Mouse (Mus musculus): Measurements from ENCODE around the gene Pnn. TPM values are rescaled to one million over a fixed set of nuclear protein-coding genes. Genes with fewer than 3 reads are reported as not detected.
"Not testable (repeated sequence)": the region's sequence is repeated elsewhere in the genome, so short reads cannot be mapped to it uniquely, and the experiment has no call there.

Gene Pnn
- polyA plus RNA-seq, 1 experiment from 2014 or later = 88.9 TPM

DNA sequence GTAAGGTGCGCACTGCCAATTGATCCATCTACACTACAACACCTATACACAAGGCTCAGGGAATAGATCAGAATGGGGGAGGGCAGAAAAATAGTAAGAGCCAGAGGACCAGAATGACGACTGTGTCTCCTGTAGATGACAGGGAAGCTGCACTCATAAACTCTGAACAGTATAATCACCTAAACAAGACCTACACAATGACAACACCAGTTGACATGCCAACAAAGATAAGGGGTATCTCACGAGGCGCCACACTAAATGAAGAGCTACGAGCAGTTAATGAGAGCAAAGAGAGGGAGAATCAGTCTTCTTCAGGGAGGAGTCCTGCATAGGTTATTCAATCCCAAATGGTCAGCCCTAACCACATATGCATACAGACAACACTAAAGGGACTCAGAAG lies 13.5 kb upstream of the Pnn start:
- Histone ChIP-seq H3K36me3 (ENCODE audit: insufficient read depth, low read length) (peaks cover 29% of the 10 kb centered on the region), H3K4me2 (replicated peaks; ENCODE audit: low read depth, low read length) (no peak overlapping the region), H3K9me3 (ENCODE audit: low read length) (no peaks in the 10 kb centered on the region), H3K27ac (ENCODE audit: low read length) (no peak overlapping the region), H3K4me3 (ENCODE audit: low read length) (no peak overlapping the region), H3K9ac (replicated peaks; ENCODE audit: low read length) (no peak overlapping the region), H3K27me3 (ENCODE audit: insufficient read depth, low read length) (no peaks in the 10 kb centered on the region), H3K4me1 (ENCODE audit: insufficient read depth, low read length) (no peaks in the 10 kb centered on the region)
- no peak for ATAC-seq (ENCODE audit: low FRiP score, low TSS enrichment)
- 91% methylated on average over 5 of the region's 5 CpGs for WGBS

DNA sequence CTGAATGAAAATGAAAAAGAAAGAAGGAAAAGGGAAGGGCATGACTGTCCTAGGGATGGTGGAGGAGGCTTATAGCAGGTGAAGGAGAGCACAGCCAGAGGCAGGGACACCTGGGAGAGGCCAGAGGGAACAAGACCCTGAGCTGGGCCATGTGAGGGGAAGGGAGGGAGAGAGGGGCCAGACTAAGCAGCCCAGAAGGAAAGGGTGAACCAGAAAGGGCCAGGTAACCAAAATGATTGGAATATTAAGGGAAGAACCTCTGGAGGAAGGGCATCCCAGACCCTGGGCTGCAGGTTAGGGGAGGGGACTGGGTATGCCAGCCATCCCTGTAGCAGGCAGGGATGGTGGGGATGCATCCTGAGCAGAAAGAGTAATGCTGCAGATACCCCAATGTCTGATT lies 12.7 kb upstream of the Pnn start:
- H3K27me3 ChIP-seq (ENCODE audit: insufficient read depth, low read length) = no peaks in the 10 kb centered on the region
- ATAC-seq (ENCODE audit: low FRiP score, low TSS enrichment) = no peak
- no peak overlapping the region for H3K4me3 ChIP-seq (ENCODE audit: low read length)
- H3K27ac ChIP-seq (ENCODE audit: low read length) = no peak overlapping the region
- H3K36me3 ChIP-seq (ENCODE audit: insufficient read depth, low read length) = peaks cover 31% of the 10 kb centered on the region
- no peaks in the 10 kb centered on the region for H3K9me3 ChIP-seq (ENCODE audit: low read length)
- H3K9ac ChIP-seq (replicated peaks; ENCODE audit: low read length) = no peak overlapping the region
- H3K4me2 ChIP-seq (replicated peaks; ENCODE audit: low read depth, low read length) = no peak overlapping the region
- peaks cover 2% of the 10 kb centered on the region; the same call in 1 of the 2 replicates for H3K4me1 ChIP-seq (ENCODE audit: insufficient read depth, low read length)

DNA sequence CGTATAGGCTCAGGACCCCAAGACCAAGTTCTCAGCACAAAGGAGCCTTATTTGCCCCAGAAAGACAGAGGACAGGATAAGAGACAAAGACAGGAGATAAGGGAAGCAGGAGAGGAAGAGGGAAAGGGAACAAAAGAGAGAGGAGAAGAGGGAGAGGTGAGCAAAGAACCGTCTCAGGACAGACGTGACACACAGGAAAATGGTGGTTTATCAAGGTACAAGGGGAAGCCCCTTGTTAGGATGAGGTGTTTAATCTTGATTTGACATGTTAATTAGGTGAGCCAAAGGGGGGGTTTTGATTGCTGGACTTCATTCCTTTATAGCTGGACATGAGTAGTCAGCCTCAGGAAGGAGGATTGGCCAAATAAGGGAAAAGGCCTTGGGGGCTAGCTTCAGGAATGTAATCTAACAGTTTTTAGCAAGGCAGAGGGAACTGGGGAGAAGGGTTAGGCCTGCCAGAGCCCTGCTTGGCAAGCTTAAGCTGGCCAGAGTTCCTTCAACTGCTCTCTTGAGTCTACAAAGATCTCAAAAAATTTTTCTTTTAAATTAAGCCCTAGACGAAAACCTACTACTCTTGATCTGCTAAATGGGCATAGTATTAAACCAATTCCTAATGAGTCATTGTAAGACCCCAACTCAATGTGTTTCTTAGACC lies 11.4 kb upstream of the Pnn start:
- WGBS = 84% methylated on average over 4 of the region's 4 CpGs
- ATAC-seq (ENCODE audit: low FRiP score, low TSS enrichment) = no peak
- Histone ChIP-seq H3K9ac (replicated peaks; ENCODE audit: low read length) (no peak overlapping the region), H3K4me1 (ENCODE audit: insufficient read depth, low read length) (peaks cover 11% of the 10 kb centered on the region), H3K36me3 (ENCODE audit: insufficient read depth, low read length) (peaks cover 33% of the 10 kb centered on the region), H3K27me3 (ENCODE audit: insufficient read depth, low read length) (no peaks in the 10 kb centered on the region), H3K27ac (ENCODE audit: low read length) (no peak overlapping the region), H3K9me3 (ENCODE audit: low read length) (no peaks in the 10 kb centered on the region), H3K4me3 (ENCODE audit: low read length) (no peak overlapping the region), H3K4me2 (replicated peaks; ENCODE audit: low read depth, low read length) (no peak overlapping the region)

DNA sequence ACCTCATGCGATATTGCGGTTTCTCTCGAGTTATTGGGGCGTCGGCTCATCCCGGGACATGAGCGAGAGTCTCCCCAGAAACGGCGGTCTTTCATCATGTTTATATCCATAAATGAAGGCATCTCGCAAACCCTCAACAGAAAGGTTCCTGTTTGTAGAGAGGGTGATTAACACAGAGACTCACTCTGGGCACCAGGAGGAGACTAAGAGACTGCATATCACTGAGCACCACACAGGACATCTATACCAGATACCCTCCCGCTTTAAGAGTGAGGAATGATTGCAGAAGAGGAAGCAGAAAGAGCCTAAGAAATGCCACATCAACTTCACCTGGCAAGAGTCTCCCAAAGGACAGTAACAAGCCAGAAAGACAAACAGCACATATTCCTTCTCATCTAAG lies 10.5 kb upstream of the Pnn start:
- H3K27ac ChIP-seq (ENCODE audit: low read length) = no peak overlapping the region
- H3K9me3 ChIP-seq (ENCODE audit: low read length) = no peaks in the 10 kb centered on the region
- peaks cover 33% of the 10 kb centered on the region for H3K36me3 ChIP-seq (ENCODE audit: insufficient read depth, low read length)
- H3K4me1 ChIP-seq (ENCODE audit: insufficient read depth, low read length) = peaks cover 12% of the 10 kb centered on the region
- no peak overlapping the region for H3K4me3 ChIP-seq (ENCODE audit: low read length)
- WGBS = 98% methylated on average over 11 of the region's 11 CpGs
- no peaks in the 10 kb centered on the region for H3K27me3 ChIP-seq (ENCODE audit: insufficient read depth, low read length)
- no peak overlapping the region for H3K9ac ChIP-seq (replicated peaks; ENCODE audit: low read length)
- ATAC-seq (ENCODE audit: low FRiP score, low TSS enrichment) = no peak
- no peak overlapping the region for H3K4me2 ChIP-seq (replicated peaks; ENCODE audit: low read depth, low read length)

DNA sequence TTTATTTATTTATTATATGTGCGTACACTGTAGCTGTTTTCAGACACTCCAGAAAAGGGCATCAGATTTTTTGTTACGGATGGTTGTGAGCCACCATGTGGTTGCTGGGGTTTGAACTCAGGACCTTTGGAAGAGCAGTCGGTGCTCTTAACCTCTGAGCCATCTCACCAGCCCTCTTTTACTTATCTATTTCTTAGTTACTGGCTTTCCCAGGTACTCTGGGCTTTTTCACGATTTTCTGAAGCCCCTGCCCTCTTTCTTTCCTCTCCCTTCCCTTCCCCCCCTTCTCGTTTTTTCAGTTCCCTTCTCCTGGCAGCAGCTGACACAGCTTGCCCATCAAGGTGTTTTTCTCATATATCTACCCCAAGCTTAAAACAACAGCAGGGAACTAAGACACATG lies 8.4 kb upstream of the Pnn start:
- H3K9me3 ChIP-seq (ENCODE audit: low read length); ATAC-seq (ENCODE audit: low FRiP score, low TSS enrichment); H3K4me3 ChIP-seq (ENCODE audit: low read length); H3K4me2 ChIP-seq (replicated peaks; ENCODE audit: low read depth, low read length); H3K27ac ChIP-seq (ENCODE audit: low read length); H3K9ac ChIP-seq (replicated peaks; ENCODE audit: low read length); H3K27me3 ChIP-seq (ENCODE audit: insufficient read depth, low read length): not testable (repeated sequence)
- H3K36me3 ChIP-seq (ENCODE audit: insufficient read depth, low read length) = peaks cover 31% of the 10 kb centered on the region
- WGBS = 82% methylated on average over 5 of the region's 5 CpGs
- H3K4me1 ChIP-seq (ENCODE audit: insufficient read depth, low read length) = peaks cover 12% of the 10 kb centered on the region

DNA sequence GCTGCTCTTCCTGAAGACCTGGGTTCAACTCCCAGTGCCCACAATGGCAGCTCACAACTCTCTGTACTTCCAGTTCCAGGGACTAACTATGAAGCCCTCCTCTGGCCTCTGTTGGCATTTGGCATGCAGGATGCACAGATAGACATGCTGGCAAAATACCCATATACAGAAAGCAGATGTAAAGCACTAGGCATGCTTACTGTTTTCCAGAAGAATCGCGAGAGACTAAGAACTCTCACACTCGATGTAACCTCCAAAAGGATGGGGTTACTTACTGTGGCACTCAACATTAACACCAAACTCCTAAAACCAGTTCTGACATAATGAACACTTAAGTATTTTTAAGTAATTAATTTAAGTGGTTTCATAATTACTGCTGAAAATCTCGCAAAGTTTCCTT lies 6.4 kb upstream of the Pnn start:
- no peaks in the 10 kb centered on the region for H3K9me3 ChIP-seq (ENCODE audit: low read length)
- H3K4me2 ChIP-seq (replicated peaks; ENCODE audit: low read depth, low read length) = peak overlapping the region; percentile 82
- H3K27ac ChIP-seq (ENCODE audit: low read length) = peak overlapping the region; percentile 94
- H3K9ac ChIP-seq (replicated peaks; ENCODE audit: low read length) = peak overlapping the region; percentile 97
- peaks cover 26% of the 10 kb centered on the region for H3K36me3 ChIP-seq (ENCODE audit: insufficient read depth, low read length)
- no peak for ATAC-seq (ENCODE audit: low FRiP score, low TSS enrichment)
- H3K4me3 ChIP-seq (ENCODE audit: low read length) = peak overlapping the region; percentile 83
- WGBS = 44% methylated on average over 4 of the region's 4 CpGs
- H3K4me1 ChIP-seq (ENCODE audit: insufficient read depth, low read length) = peaks cover 12% of the 10 kb centered on the region
- H3K27me3 ChIP-seq (ENCODE audit: insufficient read depth, low read length) = no peaks in the 10 kb centered on the region

DNA sequence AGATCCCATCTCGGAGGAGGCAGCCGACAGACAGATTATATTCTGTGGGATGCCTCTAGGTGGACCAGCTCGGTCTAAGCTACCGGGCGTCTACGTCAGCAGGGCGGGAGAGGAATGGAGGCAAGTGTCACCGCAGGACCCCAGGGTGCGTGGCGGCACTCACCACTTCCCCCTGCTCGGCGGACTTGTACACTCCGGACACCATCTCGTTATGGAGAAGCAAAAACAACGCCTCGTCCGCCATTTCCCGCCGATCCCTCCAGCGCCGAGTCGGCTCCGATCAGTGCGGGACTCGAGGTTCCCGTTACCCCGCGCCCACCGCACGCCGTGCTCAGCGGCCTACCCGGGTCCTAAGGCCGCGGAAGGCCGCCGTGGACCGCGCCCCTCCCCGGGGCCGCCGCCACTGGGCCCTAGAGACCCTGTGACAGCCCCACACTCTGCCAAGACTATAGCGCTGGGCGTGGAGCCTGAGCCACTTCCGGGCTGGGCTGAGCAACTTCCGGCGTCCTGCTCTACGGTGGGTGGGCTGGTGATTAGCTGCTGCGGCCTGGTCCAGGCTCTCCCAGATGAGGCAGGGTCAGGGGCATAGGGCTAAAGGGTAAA lies 5.6 kb upstream of the Pnn start, which contains the start of gene Trappc6b:
Gene Trappc6b (minus strand): TSS at position 480 of the 603 bp plus-strand sequence.
- H3K9me3 ChIP-seq (ENCODE audit: low read length) = no peaks in the 10 kb centered on the region
- under 1% methylated on average over 49 of the region's 49 CpGs for WGBS
- H3K27ac ChIP-seq (ENCODE audit: low read length) = peak within 1 kb of the TSS; percentile 94
- no peaks in the 10 kb centered on the region for H3K27me3 ChIP-seq (ENCODE audit: insufficient read depth, low read length)
- peak within 1 kb of the TSS; percentile 82 for H3K4me2 ChIP-seq (replicated peaks; ENCODE audit: low read depth, low read length)
- ATAC-seq (ENCODE audit: low FRiP score, low TSS enrichment) = peak; percentile 98
- H3K9ac ChIP-seq (replicated peaks; ENCODE audit: low read length) = peak within 1 kb of the TSS; percentile 97
- H3K36me3 ChIP-seq (ENCODE audit: insufficient read depth, low read length) = peaks cover 19% of the 10 kb centered on the region; the same call in 1 of the 2 replicates
- peak within 1 kb of the TSS; percentile 83 for H3K4me3 ChIP-seq (ENCODE audit: low read length)
- peaks cover 15% of the 10 kb centered on the region for H3K4me1 ChIP-seq (ENCODE audit: insufficient read depth, low read length)

DNA sequence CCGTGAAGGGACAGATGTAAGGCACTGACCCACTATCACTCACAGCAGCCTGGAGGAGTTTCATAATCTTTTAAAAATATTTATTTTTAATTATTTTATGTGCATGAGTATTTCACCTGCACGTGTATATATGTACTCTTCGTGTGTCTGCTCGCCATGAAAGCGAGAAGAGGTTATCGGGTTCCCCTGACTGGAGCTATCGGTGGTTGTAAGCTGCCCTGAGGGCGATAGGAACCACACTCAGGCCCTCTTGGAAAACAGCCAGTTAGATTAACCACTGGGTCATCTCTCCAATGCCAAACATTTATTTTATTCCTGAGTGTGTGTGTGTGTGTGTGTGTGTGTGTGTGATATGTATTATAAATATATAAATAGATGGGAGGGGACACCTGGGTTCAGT lies 1.8 kb upstream of the Pnn start:
- no peak for ATAC-seq (ENCODE audit: low FRiP score, low TSS enrichment)
- Histone ChIP-seq H3K9ac (replicated peaks; ENCODE audit: low read length) (no peak overlapping the region), H3K4me3 (ENCODE audit: low read length) (no peak overlapping the region), H3K27ac (ENCODE audit: low read length) (no peak overlapping the region), H3K27me3 (ENCODE audit: insufficient read depth, low read length) (no peaks in the 10 kb centered on the region), H3K9me3 (ENCODE audit: low read length) (no peaks in the 10 kb centered on the region), H3K4me1 (ENCODE audit: insufficient read depth, low read length) (peaks cover 13% of the 10 kb centered on the region), H3K36me3 (ENCODE audit: insufficient read depth, low read length) (peaks cover 18% of the 10 kb centered on the region), H3K4me2 (replicated peaks; ENCODE audit: low read depth, low read length) (no peak overlapping the region)
- 90% methylated on average over 8 of the region's 8 CpGs for WGBS

DNA sequence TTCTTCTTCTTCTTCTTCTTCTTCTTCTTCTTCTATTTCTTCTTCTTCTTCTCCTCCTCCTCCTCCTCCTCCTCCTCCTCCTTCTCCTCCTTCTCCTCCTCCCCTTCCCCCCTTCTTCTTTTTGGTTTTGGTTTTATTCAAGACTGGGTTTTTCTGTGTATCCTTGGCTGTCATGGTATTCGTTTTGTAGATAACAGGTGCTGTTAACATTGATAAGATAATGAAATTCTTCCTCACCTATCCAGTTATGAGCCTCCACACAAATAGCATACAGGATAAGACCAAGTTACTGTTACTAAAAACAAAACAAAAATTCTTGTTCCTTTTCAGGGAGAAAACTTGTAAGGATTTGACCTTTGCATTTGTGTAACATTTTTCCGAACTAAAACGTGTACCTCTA lies 908 bp upstream of the Pnn start:
- Histone ChIP-seq H3K9ac (replicated peaks; ENCODE audit: low read length) (peak overlapping the region; percentile 66), H3K9me3 (ENCODE audit: low read length) (no peaks in the 10 kb centered on the region), H3K36me3 (ENCODE audit: insufficient read depth, low read length) (peaks cover 25% of the 10 kb centered on the region), H3K4me2 (replicated peaks; ENCODE audit: low read depth, low read length) (peak overlapping the region; percentile 53), H3K4me1 (ENCODE audit: insufficient read depth, low read length) (peaks cover 9% of the 10 kb centered on the region; the same call in 1 of the 2 replicates), H3K27ac (ENCODE audit: low read length) (peak overlapping the region; percentile 92), H3K4me3 (ENCODE audit: low read length) (peak overlapping the region; percentile 98; the same call in 1 of the 2 replicates), H3K27me3 (ENCODE audit: insufficient read depth, low read length) (no peaks in the 10 kb centered on the region)
- 72% methylated on average over 3 of the region's 3 CpGs for WGBS
- no peak for ATAC-seq (ENCODE audit: low FRiP score, low TSS enrichment)

DNA sequence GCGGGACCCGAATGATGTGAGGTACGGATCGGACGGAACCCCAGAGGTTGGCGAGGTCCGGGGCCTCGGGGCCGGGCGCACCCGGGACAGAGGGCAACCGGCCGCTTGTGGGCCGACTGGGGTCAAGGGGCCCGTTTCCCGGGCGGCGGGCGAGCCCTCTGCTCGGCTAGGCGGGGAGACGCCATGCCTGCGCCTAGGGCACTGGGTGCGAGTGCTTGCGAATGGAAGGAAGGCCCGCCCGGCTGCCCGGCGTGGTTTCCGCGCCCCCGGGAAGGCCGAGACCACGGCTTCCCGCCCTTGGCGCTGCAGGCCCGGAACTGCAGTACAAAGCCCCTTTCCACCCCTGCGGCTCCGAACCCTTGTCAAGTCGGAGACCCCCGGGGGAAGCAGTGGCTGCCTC lies 411 bp downstream of the Pnn start:
- Histone ChIP-seq H3K27me3 (ENCODE audit: insufficient read depth, low read length) (no peaks in the 10 kb centered on the region), H3K4me1 (ENCODE audit: insufficient read depth, low read length) (peaks cover 9% of the 10 kb centered on the region; the same call in 1 of the 2 replicates), H3K9me3 (ENCODE audit: low read length) (no peaks in the 10 kb centered on the region), H3K4me3 (ENCODE audit: low read length) (peak overlapping the region; percentile 98), H3K9ac (replicated peaks; ENCODE audit: low read length) (peak overlapping the region; percentile 100), H3K27ac (ENCODE audit: low read length) (peak overlapping the region; percentile 79), H3K4me2 (replicated peaks; ENCODE audit: low read depth, low read length) (peak overlapping the region; percentile 96), H3K36me3 (ENCODE audit: insufficient read depth, low read length) (peaks cover 38% of the 10 kb centered on the region)
- peak; percentile 67 for ATAC-seq (ENCODE audit: low FRiP score, low TSS enrichment)
- under 1% methylated on average over 40 of the region's 41 CpGs for WGBS

Measured in kidney, embryonic 16.5 days (tissue).